Mouse (Mus musculus): ENCODE data around the gene Etv6.

The Etv6 gene

DNA sequence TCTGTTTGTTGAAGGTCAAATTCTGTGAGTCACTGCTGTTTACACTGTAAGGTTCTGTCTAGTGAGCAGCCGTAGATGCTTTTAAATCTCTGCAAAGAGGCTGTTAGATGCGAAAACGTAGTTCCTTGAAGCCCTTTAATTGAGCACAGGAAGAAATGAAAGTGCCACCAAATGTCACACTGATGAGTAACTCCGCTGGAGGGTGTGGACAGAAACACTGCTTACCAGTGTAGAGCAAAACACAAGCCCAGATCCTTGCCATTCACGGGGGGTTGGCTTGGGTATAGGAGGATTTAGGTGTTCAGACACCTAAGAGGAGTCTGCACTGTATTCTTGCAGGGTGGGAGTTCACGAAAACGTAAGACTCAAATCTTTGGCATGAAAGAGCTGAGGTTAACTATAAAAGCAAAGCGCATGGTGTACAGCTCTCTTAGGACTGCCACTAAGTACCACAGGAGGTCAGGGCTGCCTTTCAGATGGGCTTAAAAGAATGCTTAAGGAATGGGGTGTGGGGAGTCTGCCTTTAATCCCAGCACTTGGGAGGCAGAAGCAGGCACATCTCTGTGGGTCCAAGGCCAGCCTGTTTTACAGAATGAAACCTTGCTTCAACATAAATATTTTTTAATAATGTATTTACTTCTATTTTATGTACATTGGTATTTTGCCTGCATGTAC, 216.7 kb downstream of the Etv6 start:
- no peak for DNase-seq (ENCODE audit: low spot score in 2 of 2)

- no peak for DNase-seq (ENCODE audit: low spot score in 2 of 2)
Observed at GRCm38 (mm10) chr6:134256369-134256768, 220.9 kb downstream of the Etv6 start.

- DNase-seq (ENCODE audit: low spot score in 2 of 2): no peak
Observed at GRCm38 (mm10) chr6:134259913-134260312, 224.4 kb downstream of the Etv6 start.

DNA sequence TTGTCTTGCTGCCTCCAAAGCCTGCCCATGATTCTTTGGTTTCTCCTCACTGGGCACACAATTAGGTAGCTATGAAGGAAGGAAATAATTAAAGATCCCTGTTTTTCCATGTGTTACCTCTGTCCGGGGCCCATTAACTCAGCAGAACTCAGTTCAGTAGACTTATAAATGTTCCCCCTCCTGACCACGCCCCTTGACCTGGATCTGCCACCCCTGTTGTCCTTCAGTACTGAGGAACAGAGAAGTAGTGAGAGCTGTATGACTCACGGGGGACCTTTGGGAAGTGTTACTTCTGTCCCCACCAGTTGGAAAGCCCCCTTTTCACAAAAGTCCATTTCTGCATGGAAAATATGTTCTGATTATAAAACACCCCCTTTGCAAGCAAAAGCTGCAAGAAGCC, 226.4 kb downstream of the Etv6 start:
- no peak for DNase-seq (ENCODE audit: low spot score in 2 of 2)

GRCm38 (mm10) chr6:134262383-134262782, 226.9 kb downstream of the Etv6 start:
- no peak for DNase-seq (ENCODE audit: low spot score in 2 of 2)

DNA sequence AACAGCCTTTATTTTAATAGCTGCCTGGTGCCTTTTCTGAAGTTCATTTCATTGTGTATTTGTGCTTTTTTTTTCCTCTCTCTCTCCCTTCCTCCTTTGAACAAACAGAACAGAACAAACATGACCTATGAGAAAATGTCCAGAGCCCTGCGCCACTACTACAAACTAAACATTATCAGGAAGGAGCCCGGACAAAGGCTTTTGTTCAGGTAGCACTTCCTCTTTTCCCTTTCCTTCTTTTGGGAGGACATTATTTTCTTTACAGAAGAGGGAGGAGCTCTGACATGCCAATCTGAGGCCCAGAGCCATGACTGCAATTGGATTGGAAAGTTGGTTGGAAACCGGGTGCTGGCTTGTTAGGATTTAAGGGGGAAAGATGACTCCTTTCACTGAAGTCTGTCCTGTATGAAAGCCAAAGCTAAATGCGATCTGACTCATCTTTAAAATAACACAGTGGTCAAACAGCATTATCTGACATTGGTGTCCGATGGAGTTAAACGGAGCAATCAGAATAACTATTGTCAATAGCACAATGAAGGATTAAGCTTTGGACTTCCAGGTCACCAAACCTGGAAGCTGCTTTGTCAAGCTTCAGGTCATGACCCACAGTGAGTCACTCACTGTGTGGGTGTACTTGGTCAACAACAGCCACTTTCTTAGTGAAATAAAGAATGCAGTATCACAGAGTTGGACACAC, 227.6 kb downstream of the Etv6 start:
- no peak for DNase-seq (ENCODE audit: low spot score in 2 of 2)

- DNase-seq (ENCODE audit: low spot score in 2 of 2): no peak
Observed at GRCm38 (mm10) chr6:134273884-134274283, 238.4 kb downstream of the Etv6 start.

GRCm38 (mm10) chr6:134276954-134277353, 241.5 kb downstream of the Etv6 start:
- no peak for DNase-seq (ENCODE audit: low spot score in 2 of 2)

DNA sequence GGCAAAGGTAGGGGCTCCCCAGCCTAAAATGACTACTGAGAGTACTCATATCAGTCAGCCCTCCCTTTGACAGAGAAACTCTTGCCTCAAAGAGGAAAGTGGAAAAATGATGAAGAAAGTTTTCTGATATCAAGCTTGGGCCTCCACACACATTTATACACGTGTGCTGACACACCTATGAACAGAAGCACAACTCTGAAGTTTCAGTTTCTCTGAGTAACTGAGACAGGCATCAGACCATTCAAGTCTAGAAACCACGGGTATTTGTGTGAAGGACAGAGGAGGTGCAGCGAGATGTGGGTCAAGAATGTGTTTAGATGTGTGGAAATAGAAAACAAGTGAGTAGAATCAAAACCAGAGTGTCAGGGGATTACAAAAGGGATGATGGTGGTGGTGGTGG, 246.6 kb downstream of the Etv6 start:
- no peak for DNase-seq (ENCODE audit: low spot score in 2 of 2)

- DNase-seq (ENCODE audit: low spot score in 2 of 2): no peak
Observed at GRCm38 (mm10) chr6:134291823-134292222, 256.3 kb downstream of the Etv6 start.

GRCm38 (mm10) chr6:134292404-134292803, 256.9 kb downstream of the Etv6 start:
- DNase-seq (ENCODE audit: low spot score in 2 of 2): no peak

GRCm38 (mm10) chr6:134293615-134294508, 258.4 kb downstream of the Etv6 start:
- DNase-seq (ENCODE audit: low spot score in 2 of 2): no peak

DNA sequence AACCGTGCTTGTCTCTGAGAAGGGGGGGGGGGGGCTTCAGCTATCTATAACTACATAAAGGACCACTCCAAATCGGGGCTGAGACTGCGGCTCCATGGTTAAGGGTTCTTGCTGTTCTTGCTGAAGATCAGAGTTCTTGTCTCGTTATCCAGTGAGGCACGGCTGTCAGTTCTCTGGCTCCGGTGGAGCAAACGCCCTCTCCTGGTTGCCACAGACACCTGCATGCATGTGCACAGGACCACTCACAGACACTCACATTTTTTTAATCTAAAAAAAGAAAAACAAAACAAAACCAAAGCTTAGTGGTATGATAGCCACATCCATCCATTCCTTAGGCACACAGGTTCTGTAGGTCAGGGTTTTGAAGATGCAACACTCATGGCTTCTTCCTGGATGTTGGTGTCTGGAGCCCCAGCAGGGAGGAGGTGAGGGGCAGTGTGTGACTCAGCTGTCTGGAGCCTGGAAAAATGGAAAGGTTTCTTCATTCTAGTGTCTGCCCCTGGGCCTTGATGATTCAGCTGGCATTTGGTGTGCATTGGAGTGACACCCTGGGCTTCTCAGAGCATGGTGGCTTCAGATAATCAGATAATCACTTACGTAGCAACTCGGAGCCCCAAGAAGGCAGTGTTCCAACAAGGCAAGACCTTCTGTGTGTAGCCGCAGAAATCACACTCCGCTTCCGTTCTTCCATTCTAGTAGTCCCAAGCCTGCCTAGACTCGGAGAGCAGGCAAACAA, 262.6 kb downstream of the Etv6 start:
- DNase-seq (ENCODE audit: low spot score in 2 of 2): no peak

- no peak for DNase-seq (ENCODE audit: low spot score in 2 of 2)
Observed at GRCm38 (mm10) chr6:134301951-134302350, 266.5 kb downstream of the Etv6 start.

GRCm38 (mm10) chr6:134311346-134311745, 275.8 kb downstream of the Etv6 start:
- no peak for DNase-seq (ENCODE audit: low spot score in 2 of 2)

DNA sequence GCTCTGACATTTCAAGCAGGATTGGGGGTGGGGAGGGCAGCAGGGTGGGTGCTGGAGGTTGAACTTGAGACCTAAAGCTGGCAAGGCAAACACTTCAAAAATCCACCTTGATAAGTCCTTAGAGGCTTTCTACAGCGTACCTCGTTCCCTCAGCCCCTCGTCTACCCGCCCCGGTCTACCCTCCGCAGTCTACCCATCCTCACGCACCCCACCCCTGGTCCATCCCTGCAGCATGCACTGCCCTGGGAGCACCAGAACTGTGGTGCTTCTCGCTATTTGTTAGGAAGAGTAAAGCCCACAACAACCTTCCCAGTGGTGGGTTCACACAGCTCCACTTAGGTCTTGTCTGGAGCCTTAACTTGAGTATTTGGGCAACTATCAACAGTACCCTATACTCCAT, 277.1 kb downstream of the Etv6 start:
- DNase-seq (ENCODE audit: low spot score in 2 of 2): no peak

DNA sequence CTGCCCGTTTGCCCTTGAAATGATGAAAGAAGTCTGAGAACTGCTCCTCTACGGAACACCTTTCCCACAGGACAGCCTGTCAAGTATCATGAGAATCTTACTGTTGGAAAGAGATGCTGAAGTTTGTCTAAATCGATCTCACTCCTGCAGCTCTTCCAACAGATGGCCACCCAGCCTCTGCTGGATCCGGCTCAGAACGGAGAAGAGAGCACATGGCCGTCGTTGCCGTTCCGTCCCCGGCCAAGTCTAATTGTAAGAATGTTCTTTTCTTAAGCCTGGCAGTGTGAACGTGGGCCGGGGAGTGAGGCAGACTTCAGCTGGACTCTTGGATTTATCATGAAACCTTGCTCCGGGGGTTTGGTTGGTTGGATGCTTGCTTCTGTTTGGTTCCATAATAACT, 281.9 kb downstream of the Etv6 start:
- no peak for DNase-seq (ENCODE audit: low spot score in 2 of 2)

All from cerebellum, postnatal 4 days (tissue).